Mouse (Mus musculus): ENCODE data around the gene Rfx2.
A peak's percentile ranks its signal among the peaks of the same experiment; 100 is the strongest.

Rfx2 gene

GRCm38 (mm10) chr17:56831111-56831816, 451 bp upstream of the Rfx2 start:
- DNase-seq = peak; percentile 99

GRCm38 (mm10) chr17:56829795-56830194, 1.0 kb downstream of the Rfx2 start:
- peak; percentile 39 for DNase-seq

GRCm38 (mm10) chr17:56829171-56829570, 1.6 kb downstream of the Rfx2 start:
- DNase-seq = no peak

- no peak for DNase-seq
Observed at GRCm38 (mm10) chr17:56826718-56827117, 4.1 kb downstream of the Rfx2 start.

GRCm38 (mm10) chr17:56823352-56823751, 7.5 kb downstream of the Rfx2 start:
- no peak for DNase-seq

- DNase-seq = no peak
Observed at GRCm38 (mm10) chr17:56822380-56822779, 8.4 kb downstream of the Rfx2 start.

- DNase-seq = no peak
Observed at GRCm38 (mm10) chr17:56819694-56820111, 11.1 kb downstream of the Rfx2 start.

GRCm38 (mm10) chr17:56819032-56819545, 11.7 kb downstream of the Rfx2 start:
- no peak for DNase-seq

- DNase-seq = no peak
Observed at GRCm38 (mm10) chr17:56818067-56818636, 12.7 kb downstream of the Rfx2 start.

- no peak for DNase-seq
Observed at GRCm38 (mm10) chr17:56815057-56815345, 15.8 kb downstream of the Rfx2 start.

GRCm38 (mm10) chr17:56814316-56815056, 16.3 kb downstream of the Rfx2 start:
- peak; percentile 20 for DNase-seq

GRCm38 (mm10) chr17:56810245-56810644, 20.6 kb downstream of the Rfx2 start:
- peak; percentile 72 for DNase-seq

- peak; percentile 63 for DNase-seq
Observed at GRCm38 (mm10) chr17:56808518-56808917, 22.3 kb downstream of the Rfx2 start.

- no peak for DNase-seq
Observed at GRCm38 (mm10) chr17:56805784-56806183, 25.0 kb downstream of the Rfx2 start.

GRCm38 (mm10) chr17:56804952-56805351, 25.9 kb downstream of the Rfx2 start:
- no peak for DNase-seq

- no peak for DNase-seq
Observed at GRCm38 (mm10) chr17:56802065-56802464, 28.7 kb downstream of the Rfx2 start.

GRCm38 (mm10) chr17:56799276-56799675, 31.5 kb downstream of the Rfx2 start:
- no peak for DNase-seq

GRCm38 (mm10) chr17:56793614-56794319, 37.0 kb downstream of the Rfx2 start:
- DNase-seq = no peak

- no peak for DNase-seq
Observed at GRCm38 (mm10) chr17:56792588-56792987, 38.2 kb downstream of the Rfx2 start.

GRCm38 (mm10) chr17:56789286-56789685, 41.5 kb downstream of the Rfx2 start:
- DNase-seq = no peak

GRCm38 (mm10) chr17:56788886-56789285, 41.9 kb downstream of the Rfx2 start:
- no peak for DNase-seq

GRCm38 (mm10) chr17:56780291-56780978, 50.4 kb downstream of the Rfx2 start:
- no peak for DNase-seq

All from cerebellum, adult 9-11 months (tissue).